7 mouse cellular contexts compared by ENCODE assay signal in the genomic region with DNA sequence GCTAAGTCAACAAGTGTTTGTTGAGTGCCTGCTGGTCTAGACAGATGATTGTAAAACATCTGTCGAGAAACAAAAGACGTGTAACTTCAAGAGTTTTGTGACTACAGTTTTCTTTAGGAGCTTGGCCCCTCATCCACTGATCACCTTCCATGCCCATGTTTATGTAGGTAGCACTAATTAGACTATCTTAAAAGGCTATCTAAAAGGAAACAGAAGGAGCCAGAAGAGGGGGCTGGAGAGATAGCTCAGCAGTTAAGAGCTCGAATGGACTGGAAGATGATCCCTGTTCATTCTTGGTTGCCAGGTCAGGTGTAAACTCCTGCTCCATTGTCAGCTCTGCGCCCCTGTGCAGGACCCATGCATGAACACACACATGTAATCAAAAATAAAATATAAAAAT. TPM values are rescaled to one million over a fixed set of nuclear protein-coding genes. Genes with fewer than 3 reads are reported as not detected.
DNase-seq lines count a peak whose midpoint lies in the region; ATAC-seq and TF ChIP-seq lines count a peak whose summit lies in the region.

No protein-coding gene starts in this region.

- in situ Hi-C loops in CH12.LX (cut with MboI; ENCODE audit: low pct_ligation_motif_present, low pct_unique_long_range_greater_than_20kb, low sequenced_read_pairs): no loop called here

- H3K27me3 ChIP-seq in CH12.LX (replicated peaks): no peaks in the 10 kb centered on the region
- no peaks in the 10 kb centered on the region for H3K27me3 ChIP-seq in forebrain, embryonic 11.5 days (ENCODE audit: control insufficient read depth, insufficient read depth, low read length)
- no peaks in the 10 kb centered on the region for H3K27me3 ChIP-seq in liver, embryonic 13.5 days

- WGBS in forebrain, embryonic 11.5 days: 57% methylated on average over 4 of the region's 4 CpGs
- 27% methylated on average over 4 of the region's 4 CpGs for WGBS in liver, embryonic 13.5 days (ENCODE audit: insufficient replicate concordance)

- no peak for TF ChIP-seq EP300 in CH12.LX (IDR thresholded peaks at IDR 0.05; ENCODE audit: low read length)

- H3K4me2 ChIP-seq in CH12.LX (ENCODE audit: insufficient read depth, low read depth, poor library complexity, severe bottlenecking): peak overlapping the region; percentile 92
- peak overlapping the region; percentile 64; the same call in 1 of the 2 replicates for H3K4me2 ChIP-seq in forebrain, embryonic 11.5 days (ENCODE audit: low read depth, low read length, severe bottlenecking)
- H3K4me2 ChIP-seq in liver, embryonic 13.5 days: peak overlapping the region; percentile 92

- no peak overlapping the region for H3K27ac ChIP-seq in CH12.LX (ENCODE audit: insufficient read depth, low read depth)
- no peak overlapping the region for H3K27ac ChIP-seq in forebrain, embryonic 11.5 days (ENCODE audit: low read depth, low read length)
- H3K27ac ChIP-seq in liver, embryonic 13.5 days: peak overlapping the region; percentile 96

- no peak for TF ChIP-seq POLR2A in CH12.LX (IDR thresholded peaks at IDR 0.05; ENCODE audit: low read depth, low read length)

- peaks cover 3 to 38% of the 10 kb centered on the region in 2 experiments; a peak in 3 of 4 replicates for H3K4me1 ChIP-seq in CH12.LX (ENCODE audit: control insufficient read depth in 1 of 2, insufficient read depth in 2 of 2)
- H3K4me1 ChIP-seq in forebrain, embryonic 11.5 days (replicated peaks; ENCODE audit: control insufficient read depth, insufficient read depth, low read length): no peaks in the 10 kb centered on the region; the same call in 1 of the 2 replicates
- H3K4me1 ChIP-seq in liver, embryonic 13.5 days (replicated peaks): peaks cover 61% of the 10 kb centered on the region

- DNase-seq in A20 (ENCODE audit: low read depth, low spot score): peak; percentile 59
- DNase-seq in CH12.LX (ENCODE audit: extremely low read depth): no peak
- no peak for DNase-seq in forebrain, embryonic 11.5 days (ENCODE audit: low spot score)
- DNase-seq in liver, embryonic 13.5 days: no peak
- DNase-seq in urinary bladder, postnatal 14 days (ENCODE audit: low spot score): no peak
- DNase-seq in cerebellum, postnatal 4 days (ENCODE audit: low spot score in 2 of 2): no peak
- no peak for DNase-seq in ovary, postnatal 10 days (ENCODE audit: low spot score)

- TF ChIP-seq RAD21 in CH12.LX (IDR thresholded peaks at IDR 0.05; ENCODE audit: low read depth, low read length): peak; percentile 19

- H3K4me3 ChIP-seq in CH12.LX (replicated peaks in 1 of 3; ENCODE audit: low read depth in 2 of 3, low read length in 2 of 3, poor library complexity in 1 of 3): peak overlapping the region; percentile 94 to 99 (median 96)
- no peak overlapping the region for H3K4me3 ChIP-seq in forebrain, embryonic 11.5 days (ENCODE audit: low read depth, low read length)
- H3K4me3 ChIP-seq in liver, embryonic 13.5 days (replicated peaks): peak overlapping the region; percentile 92

- H3K9ac ChIP-seq in CH12.LX (ENCODE audit: insufficient read depth, low read depth): peak overlapping the region; percentile 95; the same call in 1 of the 2 replicates
- no peak overlapping the region for H3K9ac ChIP-seq in forebrain, embryonic 11.5 days (ENCODE audit: low read length)
- H3K9ac ChIP-seq in liver, embryonic 13.5 days: peak overlapping the region; percentile 95

- no peak for ATAC-seq in forebrain, embryonic 11.5 days (replicated peaks; ENCODE audit: low FRiP score)
- ATAC-seq in liver, embryonic 13.5 days (ENCODE audit: low read depth): no peak

- peaks cover 6 to 35% of the 10 kb centered on the region in 2 experiments for H3K36me3 ChIP-seq in CH12.LX (replicated peaks in 1 of 2; ENCODE audit: control insufficient read depth in 1 of 2, insufficient read depth in 1 of 2, low read length in 1 of 2)
- H3K36me3 ChIP-seq in forebrain, embryonic 11.5 days (ENCODE audit: control insufficient read depth, insufficient read depth, low read length): no peaks in the 10 kb centered on the region; the same call in 1 of the 2 replicates
- H3K36me3 ChIP-seq in liver, embryonic 13.5 days: peaks cover 30% of the 10 kb centered on the region

- dilution Hi-C loops in CH12.LX (cut with MboI; ENCODE audit: extremely low pct_ligation_motif_present, extremely low pct_unique_long_range_greater_than_20kb, low sequenced_read_pairs): no loop called here

- peak in 1 of 2 experiments; percentile 42; a peak in 2 of 4 replicates for TF ChIP-seq CTCF in CH12.LX (conservative IDR thresholded peaks at IDR 0.05 in 1 of 2, IDR thresholded peaks at IDR 0.05 in 1 of 2; ENCODE audit: low read depth in 2 of 2, low read length in 2 of 2)

- peaks cover 9% of the 10 kb centered on the region for H3K79me2 ChIP-seq in CH12.LX (replicated peaks; ENCODE audit: control insufficient read depth, extremely low read depth, insufficient read depth, poor library complexity, severe bottlenecking)

- no peaks in the 10 kb centered on the region for H3K9me3 ChIP-seq in CH12.LX (replicated peaks; ENCODE audit: low read length)
- H3K9me3 ChIP-seq in forebrain, embryonic 11.5 days (ENCODE audit: control insufficient read depth, low read length): no peaks in the 10 kb centered on the region
- H3K9me3 ChIP-seq in liver, embryonic 13.5 days (replicated peaks): no peaks in the 10 kb centered on the region

TF ChIP-seq in CH12.LX, 34 proteins besides CTCF, POLR2A, EP300 and RAD21:
- no peak for TF ChIP-seq JUN (IDR thresholded peaks at IDR 0.05; ENCODE audit: insufficient read depth, low read depth, low read length)
- no peak for TF ChIP-seq ZKSCAN1 (IDR thresholded peaks at IDR 0.05; ENCODE audit: borderline replicate concordance, low read depth, low read length)
- TF ChIP-seq ZNF384 (IDR thresholded peaks at IDR 0.05; ENCODE audit: low read depth, low read length): no peak
- no peak for TF ChIP-seq MAFK (IDR thresholded peaks at IDR 0.05; ENCODE audit: insufficient replicate concordance, low read length)
- TF ChIP-seq PAX5 (IDR thresholded peaks at IDR 0.05; ENCODE audit: low read length): no peak
- TF ChIP-seq USF2 (conservative IDR thresholded peaks at IDR 0.05; ENCODE audit: low read depth, low read length): no peak
- no peak for TF ChIP-seq MYC (IDR thresholded peaks at IDR 0.05; ENCODE audit: low read depth, low read length)
- TF ChIP-seq MEF2A (IDR thresholded peaks at IDR 0.05; ENCODE audit: borderline replicate concordance, low read depth, low read length): no peak
- no peak for TF ChIP-seq JUND (conservative IDR thresholded peaks at IDR 0.05; ENCODE audit: low read depth, low read length)
- no peak for TF ChIP-seq MAZ (IDR thresholded peaks at IDR 0.05; ENCODE audit: low read depth, low read length)

RNA-seq across cellular contexts. Expression of gene Nudt9, which starts 2.0 kb away (rescaled TPM):
- total RNA-seq in CH12.LX (2012; rRNA removed): 58.5 and 63.8 TPM in 2 replicates
- total RNA-seq in CH12.LX (2014; rRNA removed): 63.5 and 65.3 TPM in 2 replicates
- 83.8 and 92.8 TPM in 2 replicates for polyA plus RNA-seq in CH12.LX (2012; ENCODE audit: insufficient read length, low read depth)
- 61.3 and 65.2 TPM in 2 replicates for polyA plus RNA-seq in forebrain, embryonic 11.5 days (2014; fragmentation: Nextera tagmentation; extraction: Ambion mirVana)
- 84.0 and 89.0 TPM in 2 replicates for polyA plus RNA-seq in liver, embryonic 13.5 days (2015; fragmentation: Nextera tagmentation; extraction: Ambion mirVana)

RNA-seq across cellular contexts. Expression of gene Hsd17b11, which starts 26.4 kb away (rescaled TPM):
- total RNA-seq in CH12.LX (2012; rRNA removed): 7.7 and 9.4 TPM in 2 replicates
- 15.3 and 17.3 TPM in 2 replicates for total RNA-seq in CH12.LX (2014; rRNA removed)
- 23.1 and 25.8 TPM in 2 replicates for polyA plus RNA-seq in CH12.LX (2012; ENCODE audit: insufficient read length, low read depth)
- polyA plus RNA-seq in forebrain, embryonic 11.5 days (2014; fragmentation: Nextera tagmentation; extraction: Ambion mirVana): 0.95 and 0.96 TPM in 2 replicates
- 2.1 and 2.6 TPM in 2 replicates for polyA plus RNA-seq in liver, embryonic 13.5 days (2015; fragmentation: Nextera tagmentation; extraction: Ambion mirVana)

RNA-seq across cellular contexts. Expression of gene Gm17660, which starts 29.3 kb away (rescaled TPM):
- not detected in 2 replicates for total RNA-seq in CH12.LX (2012; rRNA removed)
- total RNA-seq in CH12.LX (2014; rRNA removed): not detected in 2 replicates
- polyA plus RNA-seq in CH12.LX (2012; ENCODE audit: insufficient read length, low read depth): not detected in 2 replicates
- polyA plus RNA-seq in forebrain, embryonic 11.5 days (2014; fragmentation: Nextera tagmentation; extraction: Ambion mirVana): not detected in 2 replicates
- not detected in 2 replicates for polyA plus RNA-seq in liver, embryonic 13.5 days (2015; fragmentation: Nextera tagmentation; extraction: Ambion mirVana)
